Mouse (Mus musculus): ENCODE data around the gene Gng2. TPM values are rescaled to one million over a fixed set of nuclear protein-coding genes. Genes with fewer than 3 reads are reported as not detected.
A peak's percentile ranks its signal among the peaks of the same experiment; 100 is the strongest.

The Gng2 gene
- polyA plus RNA-seq, 1 experiment from 2014 or later = 54.8 TPM

GRCm38 (mm10) chr14:19992873-19993569, 15.6 kb upstream of the Gng2 start:
- no peak for ATAC-seq (replicated peaks; ENCODE audit: insufficient number of reproducible peaks, insufficient read depth, low FRiP score, low read depth)
- H3K4me2 ChIP-seq = no peak overlapping the region
- H3K36me3 ChIP-seq = no peaks in the 10 kb centered on the region
- no peak overlapping the region for H3K27ac ChIP-seq
- H3K9me3 ChIP-seq (replicated peaks) = no peaks in the 10 kb centered on the region
- H3K27me3 ChIP-seq = no peaks in the 10 kb centered on the region
- H3K9ac ChIP-seq = no peak overlapping the region
- H3K4me3 ChIP-seq = no peak overlapping the region
- WGBS = 73% methylated on average over 8 of the region's 8 CpGs
- no peaks in the 10 kb centered on the region for H3K4me1 ChIP-seq (replicated peaks)

GRCm38 (mm10) chr14:19991861-19992260, 14.4 kb upstream of the Gng2 start:
- H3K4me2 ChIP-seq = no peak overlapping the region
- no peaks in the 10 kb centered on the region for H3K9me3 ChIP-seq (replicated peaks)

GRCm38 (mm10) chr14:19990436-19990993, 13.1 kb upstream of the Gng2 start:
- Histone ChIP-seq H3K27me3 (no peaks in the 10 kb centered on the region), H3K27ac (no peak overlapping the region), H3K36me3 (no peaks in the 10 kb centered on the region), H3K9ac (no peak overlapping the region), H3K4me1 (replicated peaks) (peaks cover 19% of the 10 kb centered on the region), H3K4me3 (no peak overlapping the region), H3K9me3 (replicated peaks) (no peaks in the 10 kb centered on the region), H3K4me2 (no peak overlapping the region)
- WGBS = 76% methylated on average over 1 of the region's 1 CpGs
- ATAC-seq (replicated peaks; ENCODE audit: insufficient number of reproducible peaks, insufficient read depth, low FRiP score, low read depth) = no peak

More at GRCm38 (mm10) chr14:19991861-19992260, 14.4 kb upstream of the Gng2 start:
- Histone ChIP-seq H3K4me3 (no peak overlapping the region), H3K4me1 (replicated peaks) (peaks cover 5% of the 10 kb centered on the region), H3K27ac (no peak overlapping the region), H3K9ac (no peak overlapping the region), H3K27me3 (no peaks in the 10 kb centered on the region), H3K36me3 (no peaks in the 10 kb centered on the region)
- no peak for ATAC-seq (replicated peaks; ENCODE audit: insufficient number of reproducible peaks, insufficient read depth, low FRiP score, low read depth)
- WGBS = 50% methylated on average over 3 of the region's 3 CpGs

- 80% methylated on average over 3 of the region's 3 CpGs for WGBS
- no peak for ATAC-seq (replicated peaks; ENCODE audit: insufficient number of reproducible peaks, insufficient read depth, low FRiP score, low read depth)
- H3K27me3 ChIP-seq = no peaks in the 10 kb centered on the region
- no peak overlapping the region for H3K9ac ChIP-seq
- H3K9me3 ChIP-seq (replicated peaks) = no peaks in the 10 kb centered on the region
- H3K27ac ChIP-seq = no peak overlapping the region
- no peak overlapping the region for H3K4me2 ChIP-seq
- H3K36me3 ChIP-seq = no peaks in the 10 kb centered on the region
- no peak overlapping the region for H3K4me3 ChIP-seq
- H3K4me1 ChIP-seq (replicated peaks) = peaks cover 39% of the 10 kb centered on the region
These were observed 11.0 kb upstream of the Gng2 start for GRCm38 (mm10) chr14:19988410-19988809.

- 25% methylated on average over 8 of the region's 8 CpGs for WGBS
- Histone ChIP-seq H3K36me3 (no peaks in the 10 kb centered on the region), H3K27me3 (no peaks in the 10 kb centered on the region), H3K9me3 (replicated peaks) (no peaks in the 10 kb centered on the region), H3K4me2 (peak overlapping the region; percentile 53), H3K4me3 (peak overlapping the region; percentile 22), H3K27ac (peak overlapping the region; percentile 89), H3K4me1 (replicated peaks) (peaks cover 39% of the 10 kb centered on the region), H3K9ac (no peak overlapping the region)
- no peak for ATAC-seq (replicated peaks; ENCODE audit: insufficient number of reproducible peaks, insufficient read depth, low FRiP score, low read depth)
These were observed 10.0 kb upstream of the Gng2 start for GRCm38 (mm10) chr14:19987358-19987834.

GRCm38 (mm10) chr14:19986614-19987357, 9.4 kb upstream of the Gng2 start:
- H3K4me2 ChIP-seq = peak overlapping the region; percentile 53
- 14% methylated on average over 13 of the region's 13 CpGs for WGBS
- H3K36me3 ChIP-seq = no peaks in the 10 kb centered on the region
- H3K27ac ChIP-seq = peak overlapping the region; percentile 89
- peak; percentile 79; the same call in 1 of the 2 replicates for ATAC-seq (replicated peaks; ENCODE audit: insufficient number of reproducible peaks, insufficient read depth, low FRiP score, low read depth)
- H3K4me1 ChIP-seq (replicated peaks) = peaks cover 39% of the 10 kb centered on the region
- H3K27me3 ChIP-seq = no peaks in the 10 kb centered on the region
- no peaks in the 10 kb centered on the region for H3K9me3 ChIP-seq (replicated peaks)
- H3K4me3 ChIP-seq = peak overlapping the region; percentile 22
- peak overlapping the region; percentile 29; the same call in 1 of the 2 replicates for H3K9ac ChIP-seq

- Histone ChIP-seq H3K4me1 (replicated peaks) (peaks cover 39% of the 10 kb centered on the region), H3K9me3 (replicated peaks) (no peaks in the 10 kb centered on the region), H3K27me3 (no peaks in the 10 kb centered on the region), H3K36me3 (no peaks in the 10 kb centered on the region), H3K4me2 (peak overlapping the region; percentile 53), H3K9ac (no peak overlapping the region), H3K27ac (peak overlapping the region; percentile 89), H3K4me3 (peak overlapping the region; percentile 22; the same call in 1 of the 2 replicates)
- no peak for ATAC-seq (replicated peaks; ENCODE audit: insufficient number of reproducible peaks, insufficient read depth, low FRiP score, low read depth)
- 50% methylated on average over 8 of the region's 8 CpGs for WGBS
These were observed 8.6 kb upstream of the Gng2 start for GRCm38 (mm10) chr14:19985912-19986613.

GRCm38 (mm10) chr14:19985107-19985911, 7.9 kb upstream of the Gng2 start:
- no peak for ATAC-seq (replicated peaks; ENCODE audit: insufficient number of reproducible peaks, insufficient read depth, low FRiP score, low read depth)
- Histone ChIP-seq H3K4me3 (0 out of 2 replicates have a peak overlapping the region, but pooled peaks have one; percentile 4), H3K27ac (peak overlapping the region; percentile 89), H3K9ac (no peak overlapping the region), H3K9me3 (replicated peaks) (no peaks in the 10 kb centered on the region), H3K4me2 (peak overlapping the region; percentile 53), H3K27me3 (no peaks in the 10 kb centered on the region), H3K4me1 (replicated peaks) (peaks cover 39% of the 10 kb centered on the region), H3K36me3 (no peaks in the 10 kb centered on the region)
- WGBS = 13% methylated on average over 13 of the region's 13 CpGs

- under 1% methylated on average over 24 of the region's 24 CpGs for WGBS
These were observed 781 bp downstream of the Gng2 start for GRCm38 (mm10) chr14:19976421-19977270.

More at GRCm38 (mm10) chr14:19976421-19977270, 781 bp downstream of the Gng2 start:
- Histone ChIP-seq H3K27ac (peak overlapping the region; percentile 80), H3K36me3 (no peaks in the 10 kb centered on the region), H3K9me3 (replicated peaks) (no peaks in the 10 kb centered on the region), H3K4me3 (peak overlapping the region; percentile 59), H3K4me2 (peak overlapping the region; percentile 88), H3K9ac (peak overlapping the region; percentile 71), H3K27me3 (no peaks in the 10 kb centered on the region), H3K4me1 (replicated peaks) (peaks cover 20% of the 10 kb centered on the region)
- peak; percentile 92 for ATAC-seq (replicated peaks; ENCODE audit: insufficient number of reproducible peaks, insufficient read depth, low FRiP score, low read depth)
